Mouse (Mus musculus): Measurements from ENCODE around the gene 1300017J02Rik.

The 1300017J02Rik gene

DNA sequence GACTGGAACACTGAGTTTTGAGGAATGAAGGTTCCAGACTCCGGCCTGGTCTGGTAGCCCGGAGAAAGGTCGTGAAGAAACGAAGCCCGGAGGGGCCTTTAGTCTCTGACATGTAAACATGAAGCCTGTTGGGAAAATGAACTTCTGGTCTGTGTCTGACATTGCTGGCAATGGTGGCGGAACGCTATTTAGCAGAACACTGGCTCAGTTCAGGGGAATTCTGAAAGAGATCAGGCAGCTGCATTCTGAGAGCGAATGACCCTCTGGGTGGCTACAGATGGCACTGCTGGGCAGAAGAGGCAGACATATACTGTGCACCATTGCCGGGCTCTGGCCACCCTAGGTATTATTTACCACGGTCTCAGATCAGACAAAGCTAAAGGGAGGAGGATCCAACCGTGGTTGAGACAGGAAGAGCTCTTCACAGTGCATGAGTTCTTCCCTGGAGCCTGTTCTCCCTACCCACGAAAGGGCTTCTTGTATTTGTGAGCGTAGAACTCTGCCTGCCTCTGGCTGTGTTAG, 17.9 kb downstream of the 1300017J02Rik start:
- in situ Hi-C loops (cut with MboI; ENCODE audit: low pct_unique_long_range_greater_than_20kb in 1 of 2, low sequenced_read_pairs in 2 of 2, unreplicated experiment in 1 of 2): no loop called here

DNA sequence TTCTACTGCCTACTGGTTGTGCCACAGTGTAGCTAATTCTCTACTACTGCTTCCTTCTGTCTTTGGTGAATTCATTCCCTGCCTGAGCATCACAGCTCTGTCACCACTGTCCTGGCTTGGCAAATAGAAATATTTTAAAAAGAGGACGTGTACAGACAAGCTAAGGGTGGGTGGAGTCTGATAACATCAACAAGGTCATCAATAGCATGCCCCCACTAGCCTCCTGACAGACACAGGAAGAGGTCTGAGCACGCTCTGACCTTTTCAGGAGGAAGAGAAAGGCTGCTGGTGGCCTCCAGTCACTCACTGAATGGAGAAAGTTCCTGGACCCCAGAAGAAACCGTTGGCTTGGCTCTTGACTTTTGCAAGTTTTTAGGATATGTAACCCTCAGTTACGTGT, 18.5 kb downstream of the 1300017J02Rik start:
- in situ Hi-C loops (cut with MboI; ENCODE audit: low pct_unique_long_range_greater_than_20kb in 1 of 2, low sequenced_read_pairs in 2 of 2, unreplicated experiment in 1 of 2): no loop called here

DNA sequence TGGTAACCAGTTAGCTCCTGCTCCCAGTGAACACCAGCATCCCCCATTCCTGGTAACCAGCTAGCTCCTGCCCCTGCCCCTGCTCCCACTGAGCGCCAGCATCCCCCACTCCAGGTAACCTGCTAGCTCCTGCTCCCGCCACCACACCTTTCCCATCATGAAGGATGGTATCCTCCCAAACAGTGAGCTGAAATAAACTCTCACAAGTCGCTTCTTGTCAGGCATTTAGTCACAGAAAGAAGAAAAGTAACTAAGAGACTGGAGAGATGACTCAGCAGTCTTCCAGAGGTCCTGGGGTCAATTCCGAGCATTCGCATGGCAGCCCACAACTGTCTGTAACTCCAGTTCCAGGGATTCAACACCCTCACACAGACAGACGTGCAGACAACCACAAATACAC, 28.0 kb downstream of the 1300017J02Rik start:
- in situ Hi-C loops (cut with MboI; ENCODE audit: low pct_unique_long_range_greater_than_20kb in 1 of 2, low sequenced_read_pairs in 2 of 2, unreplicated experiment in 1 of 2): no loop called here

DNA sequence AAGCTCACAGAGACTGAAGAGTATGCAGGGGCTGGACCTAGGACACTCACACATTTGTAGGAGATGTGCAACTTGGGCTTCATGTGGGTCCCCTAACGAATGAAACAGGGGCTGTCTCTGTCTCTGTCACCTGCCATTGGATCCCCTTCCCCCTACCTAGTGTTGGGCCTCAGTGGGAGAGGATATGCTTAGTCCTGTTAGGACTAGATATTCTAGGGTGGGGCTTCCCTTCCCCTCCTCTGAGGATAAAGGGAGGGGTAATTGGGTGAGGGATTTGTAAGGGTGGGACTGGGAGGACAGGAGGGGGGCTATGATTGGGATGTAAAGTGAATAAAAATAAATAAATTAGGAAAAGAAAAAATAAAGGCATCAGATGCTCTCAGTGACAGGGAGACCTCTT, 29.2 kb downstream of the 1300017J02Rik start:
- in situ Hi-C loops (cut with MboI; ENCODE audit: low pct_unique_long_range_greater_than_20kb in 1 of 2, low sequenced_read_pairs in 2 of 2, unreplicated experiment in 1 of 2): no loop called here

DNA sequence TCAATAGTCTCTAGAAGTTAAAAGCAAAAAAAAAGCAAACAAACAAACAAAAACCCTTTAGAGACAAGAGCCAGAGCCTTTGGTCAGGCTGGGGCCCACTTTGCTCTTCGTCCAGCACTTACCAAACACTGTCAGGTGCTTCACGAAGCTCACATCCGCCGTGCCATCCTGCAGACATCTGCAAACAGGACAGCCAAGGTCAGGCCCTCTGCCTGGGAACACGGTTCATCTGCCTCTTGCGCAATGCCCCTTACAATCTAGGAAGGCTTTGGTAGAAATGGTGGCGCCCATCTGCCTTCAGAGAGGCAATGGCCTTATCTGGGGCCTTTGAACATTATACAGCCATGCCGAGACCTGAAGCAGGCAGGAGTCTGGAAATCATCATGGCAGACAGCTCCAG, 30.1 kb downstream of the 1300017J02Rik start:
- in situ Hi-C loops (cut with MboI; ENCODE audit: low pct_unique_long_range_greater_than_20kb in 1 of 2, low sequenced_read_pairs in 2 of 2, unreplicated experiment in 1 of 2): no loop called here

DNA sequence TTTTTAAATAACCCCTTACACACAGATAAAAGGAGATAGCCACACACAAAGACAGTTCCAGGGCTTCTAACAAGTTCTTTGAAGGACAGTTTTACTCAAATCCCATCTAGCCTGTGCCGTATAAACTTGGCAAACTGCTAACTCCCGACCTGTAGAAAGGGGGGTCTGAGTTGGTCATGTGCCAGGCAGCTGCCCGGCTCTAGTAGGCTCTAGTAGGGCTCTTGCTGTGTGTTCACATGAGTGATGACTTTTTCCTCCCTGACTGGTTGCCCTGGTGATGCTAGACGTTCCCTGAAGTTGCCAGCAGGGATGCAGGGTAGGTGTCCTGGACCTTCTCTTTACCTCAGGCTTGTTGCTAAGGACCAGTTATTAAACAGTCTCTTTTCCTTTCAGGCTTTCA, 33.8 kb downstream of the 1300017J02Rik start:
- in situ Hi-C loops (cut with MboI; ENCODE audit: low pct_unique_long_range_greater_than_20kb in 1 of 2, low sequenced_read_pairs in 2 of 2, unreplicated experiment in 1 of 2): no loop called here

DNA sequence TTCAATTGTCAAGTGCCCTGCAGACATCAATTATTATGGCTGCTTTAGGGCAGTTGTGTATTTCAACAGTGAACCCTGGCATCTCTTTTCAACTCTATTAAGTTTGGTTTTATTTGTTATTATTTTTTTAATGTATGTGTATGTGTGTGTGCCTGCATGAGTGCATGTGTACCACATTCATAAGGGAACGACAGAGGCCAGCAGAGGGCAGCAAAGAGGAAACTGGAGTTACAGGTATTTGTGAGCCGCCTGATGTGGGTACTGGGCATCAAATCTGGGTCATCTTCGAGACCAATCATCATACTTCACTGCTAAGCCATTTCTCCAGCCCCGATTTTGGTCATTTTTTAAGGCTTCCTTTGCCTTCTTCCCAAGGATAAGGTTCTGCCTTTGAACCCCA, 39.1 kb downstream of the 1300017J02Rik start:
- in situ Hi-C loops (cut with MboI; ENCODE audit: low pct_unique_long_range_greater_than_20kb in 1 of 2, low sequenced_read_pairs in 2 of 2, unreplicated experiment in 1 of 2): no loop called here

DNA sequence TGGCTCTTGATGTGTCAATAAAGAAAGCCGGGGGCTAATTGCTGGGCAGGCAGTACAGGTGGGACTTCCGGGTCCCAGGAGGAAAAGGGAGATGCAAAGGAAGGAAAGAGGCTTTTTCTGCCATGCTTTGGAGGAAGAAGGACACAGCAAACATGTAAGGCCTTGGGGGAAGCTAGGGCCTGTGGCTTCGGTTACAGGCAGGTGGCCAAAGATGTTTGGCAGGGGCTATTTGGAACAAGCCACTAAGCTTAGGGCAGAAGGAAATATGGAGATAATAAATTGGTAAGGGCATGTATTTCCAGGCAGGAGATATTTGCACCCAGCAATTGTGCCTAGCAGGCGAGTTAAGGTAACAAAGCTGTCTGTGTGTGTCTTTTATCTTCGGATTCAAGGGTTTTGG, 52.0 kb downstream of the 1300017J02Rik start:
- in situ Hi-C loops (cut with MboI; ENCODE audit: low pct_unique_long_range_greater_than_20kb in 1 of 2, low sequenced_read_pairs in 2 of 2, unreplicated experiment in 1 of 2): no loop called here

DNA sequence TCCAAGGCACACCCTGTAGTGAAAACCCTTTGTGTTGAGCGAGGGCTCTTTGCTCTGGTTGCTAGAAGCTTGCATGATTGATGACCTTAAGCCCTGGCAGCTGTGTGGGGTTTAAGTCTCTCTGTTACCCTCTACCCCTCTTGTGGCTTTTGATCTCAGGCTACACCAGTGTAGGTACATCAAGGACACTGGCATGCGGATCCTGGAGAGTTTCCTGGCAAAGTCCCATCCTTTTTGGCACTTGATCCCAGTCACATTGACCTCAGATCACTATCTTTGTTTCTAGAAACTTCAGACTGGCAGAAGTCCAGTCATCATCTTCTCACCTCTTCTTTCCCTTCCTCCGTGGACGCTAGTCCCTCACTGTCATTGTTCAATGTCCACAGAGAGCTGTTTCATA, 56.3 kb downstream of the 1300017J02Rik start:
- in situ Hi-C loops (cut with MboI; ENCODE audit: low pct_unique_long_range_greater_than_20kb in 1 of 2, low sequenced_read_pairs in 2 of 2, unreplicated experiment in 1 of 2): no loop called here

DNA sequence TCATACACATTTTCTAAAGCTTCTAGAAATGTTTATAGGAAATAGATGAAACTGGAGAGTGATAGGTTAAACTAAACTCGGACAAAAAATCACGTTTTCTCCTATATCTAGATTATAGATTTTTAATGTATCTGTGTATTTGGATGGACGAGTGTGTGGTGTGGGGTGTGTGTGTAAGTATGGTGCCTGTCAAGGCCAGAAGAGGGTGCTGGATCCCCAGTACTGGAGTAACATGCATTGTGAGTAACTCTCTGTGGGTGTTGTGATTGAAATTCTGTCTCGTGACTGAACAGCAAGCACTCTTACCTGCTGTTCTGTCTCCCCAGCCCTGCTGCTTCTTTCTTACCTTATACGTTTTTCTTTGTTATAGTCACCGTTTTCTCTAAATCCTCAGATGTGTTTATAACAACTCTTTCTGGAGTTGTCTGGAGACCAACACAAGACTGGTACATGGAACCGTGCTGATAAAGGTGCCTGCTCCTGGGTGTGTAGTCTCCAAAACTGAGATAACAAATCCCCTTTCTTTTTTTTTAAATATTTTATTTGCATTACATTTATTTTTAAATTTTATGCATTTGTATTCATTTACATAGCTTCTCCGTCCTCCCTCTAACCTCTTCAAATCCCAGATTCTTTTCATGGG, 58.2 kb downstream of the 1300017J02Rik start:
- in situ Hi-C loops (cut with MboI; ENCODE audit: low pct_unique_long_range_greater_than_20kb in 1 of 2, low sequenced_read_pairs in 2 of 2, unreplicated experiment in 1 of 2): no loop called here

DNA sequence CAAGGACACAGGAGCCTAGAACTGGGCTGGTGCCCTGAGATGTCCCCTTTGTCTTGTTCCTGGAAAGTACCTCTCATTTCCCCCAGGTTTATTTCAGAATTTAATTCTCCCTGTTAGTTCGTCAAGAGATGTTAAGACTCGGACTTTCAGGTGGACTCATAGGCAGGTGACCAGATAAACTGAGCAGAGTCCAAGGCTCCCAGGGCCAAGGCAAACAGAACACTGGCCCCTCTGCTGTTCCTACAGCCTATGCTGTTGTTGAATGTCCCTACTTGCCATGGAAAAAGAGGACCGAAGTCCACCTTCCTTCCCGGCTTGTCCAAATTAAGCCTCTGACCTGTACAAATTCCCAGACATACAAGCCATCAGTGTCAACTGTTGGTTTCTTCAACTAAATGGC, 61.2 kb downstream of the 1300017J02Rik start:
- in situ Hi-C loops (cut with MboI; ENCODE audit: low pct_unique_long_range_greater_than_20kb in 1 of 2, low sequenced_read_pairs in 2 of 2, unreplicated experiment in 1 of 2): no loop called here

DNA sequence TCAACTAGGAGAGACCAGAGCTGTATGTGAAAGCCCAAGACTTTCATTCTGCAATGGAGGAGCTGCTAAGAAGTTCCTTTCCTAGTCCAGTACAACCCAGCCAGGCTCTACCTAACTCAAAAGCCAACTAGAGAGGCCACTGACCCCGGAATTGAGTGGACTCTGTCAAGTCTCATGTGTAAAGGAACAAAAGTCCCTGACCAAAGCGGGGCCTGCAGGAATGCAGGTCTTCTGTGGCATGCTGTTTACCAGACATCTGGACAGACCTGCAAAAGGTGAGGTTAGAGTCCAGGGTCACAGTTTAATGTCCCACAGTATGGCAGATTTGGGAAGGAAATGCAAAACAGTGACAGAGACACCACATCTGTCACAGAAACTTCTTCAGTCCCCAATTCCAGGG, 63.7 kb downstream of the 1300017J02Rik start:
- in situ Hi-C loops (cut with MboI; ENCODE audit: low pct_unique_long_range_greater_than_20kb in 1 of 2, low sequenced_read_pairs in 2 of 2, unreplicated experiment in 1 of 2): no loop called here

DNA sequence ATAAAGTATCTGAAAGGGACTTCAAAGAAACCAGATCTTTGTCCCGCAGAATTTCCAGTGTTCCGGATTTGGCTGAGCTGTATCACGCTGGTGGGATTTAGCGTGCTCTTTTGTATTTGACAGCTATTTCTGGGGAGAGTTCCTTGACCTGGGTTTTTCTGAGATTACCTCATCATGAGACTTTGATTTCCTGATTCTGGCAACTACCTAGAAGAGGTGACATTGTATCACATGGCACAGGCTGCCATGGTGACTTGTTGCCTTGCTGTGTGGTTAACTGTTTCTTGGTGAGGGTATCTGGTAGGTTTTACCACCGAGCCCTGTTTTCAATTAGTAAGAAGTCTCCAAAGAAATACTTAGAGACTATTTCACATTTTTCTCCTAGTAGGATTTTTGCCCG, 65.4 kb downstream of the 1300017J02Rik start:
- in situ Hi-C loops (cut with MboI; ENCODE audit: low pct_unique_long_range_greater_than_20kb in 1 of 2, low sequenced_read_pairs in 2 of 2, unreplicated experiment in 1 of 2): no loop called here

DNA sequence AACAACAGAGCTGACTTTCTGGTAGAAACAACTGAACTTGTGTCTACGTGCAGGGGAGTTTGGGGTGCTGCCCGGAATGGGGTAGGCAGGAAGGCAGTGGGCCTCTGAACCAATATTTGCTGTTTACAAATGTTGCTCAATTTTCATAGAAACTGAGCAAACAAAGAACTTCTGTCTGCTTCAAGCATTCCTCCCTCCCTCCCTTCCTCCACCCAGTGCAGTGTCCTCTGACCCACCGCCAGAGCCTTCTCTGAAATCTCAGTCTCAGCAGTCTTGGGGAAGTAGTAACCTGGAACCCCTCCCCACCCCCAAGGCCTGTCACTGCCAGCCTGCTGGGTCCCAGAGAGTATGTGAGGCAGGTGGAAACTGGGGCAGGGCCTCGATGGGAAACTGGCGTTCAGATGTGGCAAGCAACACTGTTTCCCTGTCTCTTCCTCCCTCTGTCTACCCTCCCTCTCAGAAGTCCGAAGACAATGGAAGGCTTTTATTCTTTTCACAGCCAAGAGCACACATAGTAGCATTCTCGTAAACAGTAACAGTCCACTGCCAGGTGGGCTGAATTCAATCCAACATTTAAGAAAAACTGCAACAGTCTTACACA, 70.2 kb downstream of the 1300017J02Rik start:
- in situ Hi-C loops (cut with MboI; ENCODE audit: low pct_unique_long_range_greater_than_20kb in 1 of 2, low sequenced_read_pairs in 2 of 2, unreplicated experiment in 1 of 2): no loop called here

DNA sequence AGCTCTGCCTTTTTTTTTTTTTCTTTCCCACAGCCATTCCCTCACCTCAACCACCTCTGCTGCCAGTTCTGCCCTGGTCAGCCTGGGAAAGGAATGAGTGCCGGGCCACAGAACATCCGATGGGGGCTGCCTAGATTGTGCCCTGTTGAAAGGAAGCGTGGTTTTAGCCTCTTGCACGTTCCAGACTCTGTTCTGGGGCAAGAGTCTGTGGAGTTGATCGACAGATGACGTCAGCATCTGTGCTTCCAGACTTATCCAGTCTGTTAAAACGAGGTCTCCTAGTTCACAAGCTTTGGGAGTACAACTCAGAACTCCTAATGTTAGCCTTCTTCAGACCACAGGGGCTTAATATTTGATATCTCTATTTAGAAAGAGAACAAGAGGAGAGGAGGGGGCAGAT, 70.8 kb downstream of the 1300017J02Rik start:
- in situ Hi-C loops (cut with MboI; ENCODE audit: low pct_unique_long_range_greater_than_20kb in 1 of 2, low sequenced_read_pairs in 2 of 2, unreplicated experiment in 1 of 2): no loop called here

DNA sequence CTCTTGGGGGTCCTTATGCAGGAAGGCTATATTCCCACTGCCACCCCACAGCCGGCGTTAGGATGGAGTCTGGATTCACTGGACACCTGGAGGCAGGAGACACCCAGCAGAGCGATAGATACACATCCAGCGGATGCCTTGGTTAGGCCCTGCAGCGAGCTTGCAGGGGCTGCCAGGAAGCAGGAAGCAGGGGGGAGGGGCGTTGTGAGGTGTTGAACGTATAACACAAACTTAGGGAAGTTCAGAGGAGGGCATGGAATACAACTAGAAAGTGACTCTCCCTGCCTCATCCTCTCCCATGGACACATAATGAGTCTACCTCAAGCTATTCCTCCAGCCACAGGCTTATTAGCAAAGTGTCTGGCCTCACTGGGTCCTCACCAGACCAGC, 71.9 kb downstream of the 1300017J02Rik start:
- in situ Hi-C loops (cut with MboI; ENCODE audit: low pct_unique_long_range_greater_than_20kb in 1 of 2, low sequenced_read_pairs in 2 of 2, unreplicated experiment in 1 of 2): no loop called here

DNA sequence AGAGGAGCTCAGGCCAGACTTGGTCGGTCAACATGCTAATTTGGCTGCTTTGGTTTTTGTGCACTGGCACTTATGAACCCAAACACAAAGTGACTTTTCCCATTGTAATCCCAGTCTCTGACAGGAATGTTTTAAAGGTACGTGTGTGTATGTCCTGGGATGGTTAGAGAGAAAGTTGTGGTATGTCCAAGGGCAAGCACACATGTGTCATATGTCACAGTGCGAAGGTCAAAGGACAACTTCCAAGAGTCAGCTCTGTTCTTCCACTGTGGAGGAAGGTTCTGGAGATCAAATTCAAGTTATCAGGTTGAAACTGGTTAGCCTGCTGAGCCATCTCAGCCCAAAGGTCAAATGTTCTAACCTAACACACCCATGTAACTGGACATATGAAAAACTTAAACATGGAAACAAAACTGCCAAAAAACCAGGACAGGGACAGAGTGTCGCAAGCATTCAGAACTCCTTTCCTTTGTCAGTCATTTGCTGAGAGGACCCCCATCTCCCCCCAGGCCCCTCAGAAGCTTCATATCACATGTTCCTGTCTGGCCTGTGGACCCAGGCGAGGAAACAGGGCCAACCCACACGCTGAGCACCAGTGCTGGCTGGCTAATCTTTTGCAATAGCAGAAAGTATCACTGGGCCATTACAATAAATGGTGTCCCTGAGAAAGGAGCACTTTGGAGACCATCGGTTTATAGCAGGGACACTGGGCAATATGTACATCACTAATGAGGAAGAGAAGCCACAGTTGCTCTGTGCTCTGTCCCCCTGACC, 72.5 kb downstream of the 1300017J02Rik start:
- in situ Hi-C loops (cut with MboI; ENCODE audit: low pct_unique_long_range_greater_than_20kb in 1 of 2, low sequenced_read_pairs in 2 of 2, unreplicated experiment in 1 of 2): no loop called here

DNA sequence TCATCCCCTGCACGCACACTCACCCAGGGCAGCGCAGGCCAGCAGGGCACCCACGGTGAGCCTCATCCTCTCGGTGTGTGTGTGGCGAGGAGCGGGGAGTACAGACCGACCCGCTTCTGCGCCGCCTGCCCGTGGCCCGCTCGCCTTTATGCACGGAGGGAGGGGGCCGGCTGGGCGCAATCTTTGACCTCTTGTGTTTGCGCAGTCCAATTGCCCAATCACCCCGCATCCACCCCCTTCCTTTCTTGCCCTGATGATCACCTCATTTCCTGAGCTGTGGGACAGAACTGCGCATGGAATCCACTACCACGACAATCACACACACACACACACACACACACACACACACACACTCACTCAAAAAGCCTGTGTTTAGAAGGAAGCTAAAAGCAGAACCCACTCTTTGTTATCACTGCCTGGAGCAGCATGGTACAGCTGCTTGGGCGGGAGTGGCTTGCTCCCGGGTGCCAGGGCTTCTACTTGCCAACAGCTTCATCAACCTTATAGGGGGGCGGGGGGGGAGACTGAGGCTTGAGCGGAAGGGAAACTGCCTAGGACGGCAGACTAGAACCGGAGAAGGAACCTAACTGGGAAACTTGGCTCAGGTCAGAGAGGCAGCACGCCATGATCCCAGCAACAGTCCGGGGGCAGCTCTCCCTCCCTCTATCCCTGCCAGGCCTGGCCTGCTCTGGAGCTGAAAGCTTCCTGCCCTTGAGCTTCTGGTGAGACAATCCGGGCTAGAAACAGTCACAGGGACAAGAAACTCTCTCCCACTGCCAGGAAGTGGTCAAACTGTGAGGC, 74.5 kb downstream of the 1300017J02Rik start, which contains the start of the genes Gm20425 and Trf:
Gene Gm20425 (minus strand): TSS at position 157 of the 801 bp plus-strand sequence.
Gene Trf (minus strand): TSS at position 294 of the 801 bp plus-strand sequence.
- in situ Hi-C loops (cut with MboI; ENCODE audit: low pct_unique_long_range_greater_than_20kb in 1 of 2, low sequenced_read_pairs in 2 of 2, unreplicated experiment in 1 of 2): no loop called here
